Mouse (Mus musculus) right cerebral cortex, postnatal 25 days (tissue): Measurements from ENCODE around the gene Ddit4.
"Not testable (repeated sequence)": the region's sequence is repeated elsewhere in the genome, so short reads cannot be mapped to it uniquely, and the experiment has no call there.

Source experiments
- DNase-seq: peaks from one replicate; pipeline ENCODE4 v3.0.0; 2022

The Ddit4 gene

GRCm38 (mm10) chr10:59951211-59952151 lies at the start of gene Ddit4:
Gene Ddit4 (minus strand): TSS chr10:59951834.
- DNase-seq: peak; percentile 100

- DNase-seq: no peak
These were observed 47.4 kb upstream of the Ddit4 start for GRCm38 (mm10) chr10:59999057-59999456.

DNA sequence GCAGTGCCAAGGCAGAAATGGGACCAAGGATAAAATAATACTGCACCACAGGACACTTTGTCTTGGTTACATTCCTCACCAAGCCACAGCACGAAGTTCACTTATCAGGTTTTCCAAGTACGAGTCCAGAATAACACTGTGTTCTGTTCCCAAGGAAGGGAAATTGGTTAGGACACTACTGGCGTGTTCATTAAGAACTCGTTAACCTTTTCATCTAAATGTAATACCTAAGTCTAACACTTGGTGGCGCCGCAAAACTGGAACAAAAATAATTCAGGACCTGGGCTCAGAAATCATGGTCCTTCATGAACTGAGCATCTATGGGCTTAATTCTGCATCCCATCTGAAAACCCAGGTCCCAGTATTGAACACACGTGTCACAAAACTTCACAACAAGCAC lies 46.0 kb upstream of the Ddit4 start:
- no peak for DNase-seq

DNA sequence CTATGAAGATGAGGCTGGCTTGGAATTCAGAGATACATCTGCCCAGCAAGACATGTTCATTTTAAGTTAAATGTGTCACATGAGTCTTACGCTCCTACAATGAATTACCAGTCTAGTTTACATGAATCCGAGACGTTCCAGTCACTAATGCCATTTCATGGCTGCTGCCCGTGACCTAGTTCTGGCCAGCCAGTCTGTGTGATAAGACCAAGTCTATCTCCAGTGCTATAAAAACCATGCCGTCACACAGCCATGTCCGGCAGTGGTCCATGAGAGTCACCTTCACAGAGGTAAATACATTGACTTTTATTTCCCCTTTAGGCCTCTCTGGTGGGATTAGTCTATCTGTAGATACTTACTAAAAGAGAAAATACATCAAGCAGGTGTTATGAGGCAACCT lies 44.3 kb upstream of the Ddit4 start:
- no peak for DNase-seq

DNA sequence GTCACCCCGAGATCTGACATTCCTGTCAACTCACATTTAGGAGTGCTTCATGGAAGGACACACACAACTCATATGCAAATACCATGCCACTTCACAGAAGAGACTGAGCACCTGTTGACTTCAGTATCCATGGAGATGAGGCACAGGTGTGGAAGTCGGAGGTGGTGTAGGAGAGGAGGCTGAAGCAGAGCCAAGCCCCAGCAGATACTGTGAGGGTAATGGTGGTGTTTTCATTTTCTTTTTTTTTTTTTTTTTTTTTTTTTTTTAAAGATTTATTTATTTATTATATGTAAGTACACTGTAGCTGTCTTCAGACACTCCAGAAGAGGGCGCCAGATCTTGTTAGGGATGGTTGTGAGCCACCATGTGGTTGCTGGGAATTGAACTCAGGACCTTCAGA lies 42.2 kb upstream of the Ddit4 start:
- not testable (repeated sequence) for DNase-seq

- DNase-seq: no peak
These were observed 40.4 kb upstream of the Ddit4 start for GRCm38 (mm10) chr10:59992024-59992423.

DNA sequence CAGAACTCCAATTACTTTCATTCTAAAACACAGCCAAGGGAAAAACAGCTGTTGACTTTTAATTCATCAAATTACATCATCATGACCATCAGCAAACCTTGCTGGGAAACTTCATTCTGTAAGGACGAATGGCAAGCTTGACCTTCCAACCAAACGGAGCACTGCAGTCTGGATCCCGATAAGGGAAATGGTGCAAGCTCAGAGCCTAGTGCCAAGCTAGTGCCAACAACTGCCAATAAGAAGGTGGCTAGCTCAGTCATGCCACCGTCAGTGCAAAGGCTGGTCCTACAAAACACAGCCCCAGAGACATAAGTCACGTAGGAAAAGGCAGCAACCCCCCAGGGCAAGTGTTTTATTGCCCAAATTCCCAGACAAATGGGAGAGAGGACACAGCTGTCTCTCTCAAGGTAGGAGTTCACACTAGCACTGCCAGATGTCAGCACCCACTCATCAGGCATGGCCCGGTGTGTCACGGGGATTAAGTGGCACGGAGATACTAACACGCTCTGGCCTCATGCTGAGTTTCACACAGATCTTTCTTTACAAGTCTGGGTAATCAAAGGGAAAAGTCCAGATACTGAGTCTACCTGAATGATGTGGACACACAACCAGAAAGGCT lies 39.7 kb upstream of the Ddit4 start:
- DNase-seq: no peak

DNA sequence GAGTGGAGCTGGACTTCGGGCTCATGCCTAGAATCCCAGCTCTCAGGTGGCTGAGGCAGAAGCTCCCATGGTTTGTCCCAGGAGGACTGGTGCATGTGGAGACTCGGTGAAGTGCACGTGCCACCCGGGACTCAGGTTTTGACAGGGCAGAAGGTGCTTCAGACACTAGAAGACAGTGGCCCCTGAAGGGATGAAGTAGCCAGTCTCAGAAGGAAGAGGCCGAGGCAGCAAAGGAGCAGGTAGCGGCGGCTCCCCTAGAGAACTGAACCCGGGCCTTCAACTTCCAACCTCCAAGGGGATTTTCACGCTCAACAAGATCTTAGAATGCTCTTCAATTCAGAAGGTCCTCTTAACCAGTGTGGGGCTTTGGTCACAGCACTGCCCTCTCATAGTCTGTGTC lies 38.8 kb upstream of the Ddit4 start:
- no peak for DNase-seq

DNA sequence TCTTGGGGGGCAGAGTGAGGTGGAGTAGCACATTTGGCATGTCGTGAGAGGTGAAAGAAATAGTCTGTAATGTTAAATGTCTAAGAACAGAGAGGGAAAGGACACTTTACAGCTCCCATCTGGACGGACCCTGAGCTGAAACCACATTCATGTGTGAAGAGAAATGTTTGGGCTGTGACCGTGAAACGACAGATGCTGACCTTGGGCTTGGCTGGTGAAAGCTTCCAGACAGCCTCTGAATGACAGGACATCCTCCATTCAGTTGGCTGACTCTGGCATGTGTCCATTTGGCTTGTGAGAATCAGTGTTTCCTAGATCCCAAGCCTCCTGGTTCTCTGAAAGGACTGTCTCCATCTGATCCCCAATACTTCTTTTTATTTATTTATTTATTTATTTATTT lies 36.4 kb upstream of the Ddit4 start:
- no peak for DNase-seq

GRCm38 (mm10) chr10:59982379-59982873 lies 30.8 kb upstream of the Ddit4 start:
- no peak for DNase-seq

DNA sequence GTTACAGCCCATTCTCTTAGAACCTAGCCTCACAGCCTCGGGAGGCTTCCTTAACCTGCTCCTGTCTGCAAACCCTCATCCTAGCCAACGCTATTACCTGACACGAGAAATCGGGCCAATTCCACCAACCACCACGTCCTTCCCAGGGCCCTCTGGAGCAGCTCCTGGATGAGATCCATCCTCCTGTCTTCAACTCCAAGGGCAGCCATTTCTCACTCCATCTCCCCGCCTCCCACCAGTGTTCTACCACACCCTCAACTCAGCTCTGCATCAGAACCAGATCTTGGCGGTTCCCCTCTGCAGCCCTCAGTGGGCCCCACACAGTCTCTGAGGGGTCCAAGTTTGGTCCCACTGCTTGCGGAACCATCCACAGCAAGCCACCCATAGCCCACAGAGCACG lies 30.2 kb upstream of the Ddit4 start:
- DNase-seq: no peak

- no peak for DNase-seq
These were observed 29.7 kb upstream of the Ddit4 start for GRCm38 (mm10) chr10:59981336-59981735.

DNA sequence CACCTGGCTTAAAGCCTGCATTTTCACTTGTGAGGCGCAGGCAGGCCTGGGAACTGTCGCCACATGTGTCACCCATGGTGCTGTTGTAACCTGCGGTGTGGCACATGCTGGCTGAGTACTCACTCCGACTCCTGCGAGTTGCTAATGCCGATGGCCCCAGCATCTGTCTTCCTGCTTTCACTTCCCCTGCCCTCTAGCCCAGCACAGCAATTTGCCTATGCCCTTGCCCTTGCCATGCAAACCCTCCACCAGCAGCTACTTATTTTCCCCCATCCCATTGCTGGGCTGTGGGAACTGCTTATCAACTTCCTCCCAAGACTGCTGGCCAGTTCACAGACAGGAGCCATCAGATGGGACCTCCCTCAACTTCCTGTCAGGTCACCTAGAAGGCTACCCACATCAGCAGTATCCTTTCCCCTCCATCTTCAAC lies 29.2 kb upstream of the Ddit4 start:
- DNase-seq: no peak

DNA sequence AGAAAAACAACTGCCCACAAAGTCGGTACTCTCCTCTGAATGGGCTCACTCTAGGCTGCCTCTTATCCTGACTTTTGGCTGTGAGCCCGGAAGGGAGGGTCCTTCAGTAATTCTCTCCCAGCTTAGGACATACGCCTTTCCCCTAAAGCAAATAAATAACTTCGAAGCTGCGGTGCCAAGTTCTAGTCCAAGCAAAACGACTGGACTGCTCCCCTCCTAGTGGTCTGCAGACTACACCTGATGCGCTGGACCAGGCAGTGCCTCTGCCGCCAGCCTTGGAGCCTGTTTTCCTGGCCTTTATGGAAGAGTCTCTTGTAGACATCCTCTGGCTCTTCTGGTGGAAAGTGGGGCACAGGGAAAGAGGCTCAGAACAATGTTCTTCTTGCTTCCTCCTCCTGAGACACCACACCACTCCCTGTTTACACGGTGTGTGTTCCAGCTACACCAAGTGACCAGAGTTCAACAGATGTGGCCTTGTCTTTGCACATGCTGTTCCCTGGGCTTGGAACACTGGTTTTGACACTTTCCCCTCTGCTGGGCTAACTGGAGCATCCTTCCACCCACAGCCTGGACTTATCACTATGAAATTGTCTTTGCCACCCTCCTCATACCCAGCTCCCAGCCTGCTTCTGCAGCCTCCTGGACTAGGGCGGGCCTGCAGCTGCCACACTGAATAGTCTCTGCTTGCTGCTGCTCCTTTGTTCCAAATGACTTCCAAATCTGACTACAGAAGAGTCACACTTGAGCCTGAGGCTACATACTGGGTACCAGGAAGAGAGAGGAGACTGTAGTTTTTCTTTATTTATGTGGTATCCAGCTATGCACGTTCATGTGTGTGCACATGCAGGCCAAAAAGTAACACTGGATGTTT lies 27.5 kb upstream of the Ddit4 start:
- no peak for DNase-seq

- DNase-seq: no peak
These were observed 26.8 kb upstream of the Ddit4 start for GRCm38 (mm10) chr10:59978401-59978800.

- DNase-seq: no peak
These were observed 26.2 kb upstream of the Ddit4 start for GRCm38 (mm10) chr10:59977715-59978343.

DNA sequence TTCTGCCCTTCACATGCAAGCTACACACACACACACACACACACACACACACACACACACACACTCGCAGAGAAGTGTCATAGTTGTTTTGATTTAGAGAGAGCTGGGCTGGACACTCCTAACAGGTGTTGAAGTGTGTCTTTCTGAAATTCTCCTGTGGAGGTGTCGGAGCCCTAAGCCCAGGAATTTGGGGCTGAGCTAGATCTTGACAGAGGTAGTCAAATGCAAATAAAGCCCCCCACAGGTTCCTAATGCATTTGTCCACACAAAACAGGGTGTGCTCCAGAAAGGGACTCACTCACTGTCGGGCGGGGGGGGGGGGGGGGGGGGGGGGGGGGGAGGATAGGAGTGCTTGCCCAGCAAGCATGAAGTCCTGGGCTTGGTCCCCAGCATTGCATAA lies 25.5 kb upstream of the Ddit4 start:
- DNase-seq: no peak

GRCm38 (mm10) chr10:59974786-59975185 lies 23.2 kb upstream of the Ddit4 start:
- DNase-seq: no peak

DNA sequence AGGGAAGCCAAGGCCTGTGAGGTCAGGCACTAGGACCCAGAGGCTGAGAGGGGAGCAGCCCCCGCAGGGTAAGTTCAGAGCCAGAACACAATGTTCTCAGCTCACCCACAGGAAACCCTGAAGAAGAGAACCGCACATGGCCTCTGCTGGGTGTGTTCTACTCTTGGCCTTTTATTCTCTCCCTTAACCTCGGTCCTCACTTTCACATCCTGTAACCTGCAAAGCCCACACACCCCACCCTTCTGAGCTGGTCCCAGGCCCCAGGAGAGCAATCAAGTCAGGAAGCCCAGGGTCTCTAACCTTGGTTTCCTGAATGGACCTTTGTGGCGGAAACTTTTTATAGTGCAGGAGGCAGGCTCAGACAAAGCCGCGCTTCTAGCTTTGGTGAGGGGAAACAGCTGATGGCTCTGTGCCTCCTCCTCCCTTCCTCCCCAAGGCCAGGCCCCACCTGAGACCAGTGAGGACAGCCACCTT lies 22.6 kb upstream of the Ddit4 start:
- no peak for DNase-seq

- no peak for DNase-seq
These were observed 21.8 kb upstream of the Ddit4 start for GRCm38 (mm10) chr10:59973400-59973799.

GRCm38 (mm10) chr10:59972999-59973398 lies 21.4 kb upstream of the Ddit4 start:
- no peak for DNase-seq

- no peak for DNase-seq
These were observed 20.9 kb upstream of the Ddit4 start for GRCm38 (mm10) chr10:59972534-59972933.

GRCm38 (mm10) chr10:59971813-59972212 lies 20.2 kb upstream of the Ddit4 start:
- no peak for DNase-seq
